Mouse (Mus musculus) lung, postnatal 0 days (tissue): ENCODE data around the gene Adcyap1r1.
A peak's percentile ranks its signal among the peaks of the same experiment; 100 is the strongest.

Experiments used
- CTCF ChIP-seq: IDR thresholded peaks from 2 replicates; pipeline ENCODE4 v1.5.1; 2016; ENCODE audit warnings: antibody characterized with exemption, mild to moderate bottlenecking
- EP300 ChIP-seq: IDR thresholded peaks from 2 replicates; pipeline ENCODE4 v1.6.1; 2016; ENCODE audit warnings: antibody characterized with exemption, mild to moderate bottlenecking, control low read depth

GRCm38 (mm10) chr6:55504797-55505488 lies 53.2 kb downstream of the Adcyap1r1 start:
- TF ChIP-seq CTCF (peak; percentile 88), EP300 (no peak)
